Mouse (Mus musculus) lung, embryonic 14.5 days (tissue): ENCODE measurements around the gene Rnf224. TPM values are rescaled to one million over a fixed set of nuclear protein-coding genes. Genes with fewer than 3 reads are reported as not detected.
"Not testable (repeated sequence)": the region's sequence is repeated elsewhere in the genome, so short reads cannot be mapped to it uniquely, and the experiment has no call there.

ENCODE experiments used
- ATAC-seq: fragments of 200-750 bp; cut with Nextera tagmentation; 2 replicates; pipeline ENCODE4 v1.8.0; 2017; ENCODE audit warnings: mild to moderate bottlenecking, moderate TSS enrichment, moderate library complexity; ENCODE audit not compliant: insufficient read depth
- DNase-seq: peaks from one replicate; pipeline ENCODE4 v3.0.0-alpha.2; 2015
- H3K27ac ChIP-seq: fragments of 300-500 bp; sonication (generic); 2 replicates; pipeline ENCODE4 v1.5.1; 2014; ENCODE audit warnings: low read depth, mild to moderate bottlenecking, moderate library complexity
- H3K27me3 ChIP-seq: fragments of 300-500 bp; sonication (generic); 2 replicates; pipeline ENCODE4 v1.6.1; 2014; ENCODE audit warnings: low read length, control low read depth; ENCODE audit not compliant: insufficient read depth
- H3K36me3 ChIP-seq: fragments of 300-500 bp; sonication (generic); 2 replicates; pipeline ENCODE4 v1.6.1; 2014; ENCODE audit warnings: control low read depth; ENCODE audit not compliant: insufficient read depth
- H3K4me1 ChIP-seq: fragments of 300-500 bp; sonication (generic); 2 replicates; pipeline ENCODE4 v1.6.1; 2014; ENCODE audit warnings: antibody characterized with exemption, control low read depth; ENCODE audit not compliant: insufficient read depth
- H3K4me2 ChIP-seq: fragments of 300-500 bp; sonication (generic); 2 replicates; pipeline ENCODE4 v1.6.1; 2014; ENCODE audit warnings: mild to moderate bottlenecking
- H3K4me3 ChIP-seq: fragments of 300-500 bp; sonication (generic); 2 replicates; pipeline ENCODE4 v1.5.1; 2014; ENCODE audit warnings: low read depth, low read length
- H3K9ac ChIP-seq: fragments of 300-500 bp; sonication (generic); 2 replicates; pipeline ENCODE4 v1.6.1; 2014
- H3K9me3 ChIP-seq: fragments of 300-500 bp; sonication (generic); 2 replicates; pipeline ENCODE4 v1.6.1; 2016; ENCODE audit warnings: low read depth, low read length, control low read depth
- CTCF ChIP-seq: IDR thresholded peaks from 2 replicates; pipeline ENCODE4 v1.5.1; 2016; ENCODE audit warnings: antibody characterized with exemption, low read depth
- WGBS: fragments of 180-500 bp; shearing (Covaris S2); extraction: QIAGEN DNeasy Blood & Tissue Kit; methylation state at CpG from one replicate; pipeline ENCODE4 v1.1.7; 2014; 5-methylcytosine and 5-hydroxymethylcytosine counted together
- polyA plus RNA-seq: library from polyadenylated mRNA; unstranded; fragments of >200 nt; fragmentation: Nextera tagmentation; extraction: Ambion mirVana; gene quantifications from 2 replicates; pipeline ENCODE4 v1.2.1, GENCODE M21; 2014

The Rnf224 gene
- polyA plus RNA-seq, 1 experiment from 2014 or later, result not detected

DNA sequence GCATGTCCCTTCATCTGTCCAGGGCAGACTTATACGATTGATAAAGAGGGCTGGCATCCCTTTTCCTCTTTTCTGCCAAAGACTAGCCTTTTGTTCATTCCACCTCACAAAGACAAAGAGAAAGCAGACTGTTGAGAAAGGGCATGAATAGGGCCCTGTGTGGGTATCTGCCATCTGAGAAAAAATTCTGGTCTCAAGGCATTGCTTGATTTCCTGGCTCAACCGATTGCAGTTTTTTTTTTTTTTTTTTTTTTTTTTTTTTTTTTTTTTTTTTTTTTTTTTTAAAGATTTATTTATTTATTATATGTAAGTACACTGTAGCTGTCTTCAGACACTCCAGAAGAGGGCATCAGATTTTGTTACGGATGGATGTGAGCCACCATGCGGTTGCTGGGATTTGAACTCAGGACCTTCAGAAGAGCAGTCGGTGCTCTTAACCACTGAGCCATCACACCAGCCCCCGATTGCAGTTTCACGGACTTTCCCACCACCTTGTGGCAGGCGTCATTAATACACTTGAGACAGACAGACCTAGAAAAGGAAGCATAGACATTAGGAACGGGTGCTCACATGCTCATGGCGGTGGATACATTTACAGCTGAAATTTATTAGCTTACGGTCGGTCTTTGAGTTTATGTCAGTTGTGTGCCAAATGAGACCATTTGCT lies 20.0 kb upstream of the Rnf224 start:
- peak; percentile 68 for DNase-seq
- 55% methylated on average over 12 of the region's 12 CpGs for WGBS
- not testable (repeated sequence) for ATAC-seq

GRCm38 (mm10) chr2:25255284-25255779 lies 18.7 kb upstream of the Rnf224 start, which contains the start of gene Tmem203:
TSS of gene Tmem203 (plus strand) at chr2:25255439.
- Histone ChIP-seq H3K27ac (peak within 1 kb of the TSS; percentile 80), H3K9me3 (no peaks in the 10 kb centered on the region), H3K4me3 (peak within 1 kb of the TSS; percentile 99), H3K27me3 (no peaks in the 10 kb centered on the region), H3K4me2 (peak within 1 kb of the TSS; percentile 97), H3K36me3 (peaks cover 10% of the 10 kb centered on the region; the same call in 1 of the 2 replicates), H3K4me1 (peaks cover 8% of the 10 kb centered on the region; the same call in 1 of the 2 replicates), H3K9ac (peak within 1 kb of the TSS; percentile 87)
- no peak for TF ChIP-seq CTCF
- WGBS, result 0% methylated on average over 39 of the region's 39 CpGs
- DNase-seq (peak; percentile 87), ATAC-seq (peak; percentile 90)

More for the DNA sequence above, 20.0 kb upstream of the Rnf224 start:
- Histone ChIP-seq H3K4me2 (peak overlapping the region; percentile 97), H3K9ac (peak overlapping the region; percentile 87), H3K4me3 (peak overlapping the region; percentile 99)
- H3K4me1 ChIP-seq, H3K36me3 ChIP-seq, H3K27me3 ChIP-seq, H3K27ac ChIP-seq, H3K9me3 ChIP-seq: not testable (repeated sequence)
- peak; percentile 47 for TF ChIP-seq CTCF

DNA sequence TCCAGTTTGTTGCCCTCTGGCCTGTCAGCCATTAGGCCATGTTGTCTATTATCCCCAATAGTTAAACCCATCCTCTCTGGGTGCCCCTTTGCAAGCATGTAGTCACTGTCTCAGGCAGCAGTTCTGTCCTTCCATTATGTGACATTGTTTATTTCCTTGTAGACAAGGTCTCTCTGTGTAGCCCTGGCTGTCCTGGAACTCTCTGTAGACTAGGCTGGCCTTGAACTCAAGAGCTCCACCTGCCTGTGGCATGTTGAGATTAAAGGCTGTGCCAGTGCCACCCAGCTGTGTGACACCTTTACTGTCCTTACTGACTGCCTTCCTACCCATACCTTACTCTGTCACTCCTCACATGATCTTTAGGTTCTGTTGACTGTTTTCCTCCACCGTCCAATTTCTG lies 15.7 kb upstream of the Rnf224 start:
- H3K4me2 ChIP-seq, result no peak overlapping the region
- DNase-seq (no peak), ATAC-seq (no peak)
- no peak overlapping the region for H3K27ac ChIP-seq
- WGBS, result 77% methylated on average over 1 of the region's 1 CpGs
- TF ChIP-seq CTCF, result peak; percentile 53
- peaks cover 38% of the 10 kb centered on the region for H3K36me3 ChIP-seq
- no peak overlapping the region for H3K4me3 ChIP-seq
- H3K9me3 ChIP-seq, result no peaks in the 10 kb centered on the region
- peaks cover 8% of the 10 kb centered on the region; the same call in 1 of the 2 replicates for H3K4me1 ChIP-seq
- no peak overlapping the region for H3K9ac ChIP-seq
- no peaks in the 10 kb centered on the region for H3K27me3 ChIP-seq

GRCm38 (mm10) chr2:25246183-25247072 lies 9.8 kb upstream of the Rnf224 start, which contains the start of gene AL732309.1:
TSS of gene AL732309.1 (minus strand) at chr2:25246863.
- no peak for ATAC-seq
- Histone ChIP-seq H3K9ac (no peak within 1 kb of the TSS), H3K27me3 (peaks cover 20% of the 10 kb centered on the region), H3K4me2 (no peak within 1 kb of the TSS), H3K4me3 (no peak within 1 kb of the TSS), H3K27ac (no peak within 1 kb of the TSS), H3K36me3 (peaks cover 50% of the 10 kb centered on the region), H3K4me1 (no peaks in the 10 kb centered on the region), H3K9me3 (no peaks in the 10 kb centered on the region)
- no peak for DNase-seq
- no peak for TF ChIP-seq CTCF
- 84% methylated on average over 10 of the region's 10 CpGs for WGBS

GRCm38 (mm10) chr2:25244144-25244543 lies 7.6 kb upstream of the Rnf224 start:
- Histone ChIP-seq H3K27me3 (peaks cover 23% of the 10 kb centered on the region), H3K4me2 (no peak overlapping the region), H3K9me3 (no peaks in the 10 kb centered on the region), H3K36me3 (peaks cover 28% of the 10 kb centered on the region), H3K9ac (no peak overlapping the region), H3K4me1 (0 out of 2 replicates have a peak, but pooled peaks cover 4% of the 10 kb centered on the region), H3K27ac (no peak overlapping the region), H3K4me3 (no peak overlapping the region)
- no peak for TF ChIP-seq CTCF
- no peak for ATAC-seq
- WGBS, result 91% methylated on average over 4 of the region's 4 CpGs
- no peak for DNase-seq

DNA sequence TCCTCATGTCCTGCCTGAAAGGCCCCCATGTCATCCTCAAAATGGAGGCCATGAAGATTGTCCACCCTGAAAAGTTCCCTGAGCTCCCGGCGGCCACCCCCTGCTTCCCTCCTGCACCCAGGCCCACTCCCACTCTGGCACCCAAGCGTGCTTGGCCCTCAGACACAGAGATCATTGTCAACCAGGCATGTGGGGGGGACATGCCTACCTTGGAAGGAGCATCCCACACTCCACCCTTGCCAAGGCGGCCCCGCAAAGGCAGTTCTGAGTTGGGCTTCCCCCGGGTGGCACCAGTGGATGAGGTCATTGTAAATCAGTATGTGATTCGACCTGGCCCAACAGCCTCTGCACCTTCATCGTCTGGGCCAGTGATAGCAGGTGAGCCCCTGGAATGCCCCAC lies 6.8 kb upstream of the Rnf224 start:
- 64% methylated on average over 8 of the region's 8 CpGs for WGBS
- no peak for TF ChIP-seq CTCF
- Histone ChIP-seq H3K9me3 (no peaks in the 10 kb centered on the region), H3K27ac (no peak overlapping the region), H3K9ac (no peak overlapping the region), H3K4me3 (no peak overlapping the region), H3K4me1 (0 out of 2 replicates have a peak, but pooled peaks cover 4% of the 10 kb centered on the region), H3K36me3 (peaks cover 22% of the 10 kb centered on the region), H3K27me3 (peaks cover 23% of the 10 kb centered on the region), H3K4me2 (no peak overlapping the region)
- no peak for ATAC-seq
- no peak for DNase-seq
